Mouse (Mus musculus): Measurements from ENCODE around the gene Cdc34. TPM values are rescaled to one million over a fixed set of nuclear protein-coding genes. Genes with fewer than 3 reads are reported as not detected.

Cdc34 gene
- polyA plus RNA-seq, 1 experiment from 2014 or later: 92.9 TPM

DNA sequence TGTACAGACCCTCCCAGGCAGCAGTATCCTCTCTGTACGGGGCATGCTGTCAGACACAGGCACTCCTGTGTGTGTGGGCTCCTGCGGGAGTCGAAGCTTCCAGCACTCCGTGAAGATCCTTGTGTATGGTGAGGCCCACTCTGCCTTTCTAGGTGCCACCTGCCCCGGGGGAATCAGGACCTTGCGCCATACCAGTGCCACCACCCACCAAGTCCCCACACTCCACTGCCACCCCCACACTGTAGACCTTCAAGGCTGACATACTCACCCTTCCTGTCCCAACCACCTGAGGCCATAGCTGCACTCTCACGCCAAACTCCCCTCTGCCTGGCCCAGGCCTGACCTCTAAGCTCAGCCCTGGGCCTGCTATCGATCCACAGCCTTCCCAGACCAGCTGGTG is 16.9 kb upstream of the Cdc34 start:
- no peak overlapping the region for H3K27ac ChIP-seq (ENCODE audit: low read depth)
- no peak for TF ChIP-seq CTCF (IDR thresholded peaks at IDR 0.05; ENCODE audit: low read depth)
- no peak for ATAC-seq (ENCODE audit: insufficient read depth)
- no peak overlapping the region for H3K4me3 ChIP-seq (ENCODE audit: low read depth, low read length)
- H3K9ac ChIP-seq: no peak overlapping the region
- H3K4me1 ChIP-seq (ENCODE audit: insufficient read depth): peaks cover under 1% of the 10 kb centered on the region
- no peaks in the 10 kb centered on the region for H3K36me3 ChIP-seq (ENCODE audit: insufficient read depth)
- 86% methylated on average over 8 of the region's 8 CpGs for WGBS
- H3K27me3 ChIP-seq (ENCODE audit: insufficient read depth, low read length): no peaks in the 10 kb centered on the region
- no peaks in the 10 kb centered on the region for H3K9me3 ChIP-seq (ENCODE audit: low read depth, low read length)
- DNase-seq: no peak
- H3K4me2 ChIP-seq: no peak overlapping the region

GRCm38 (mm10) chr10:79666493-79666892 is 15.5 kb upstream of the Cdc34 start:
- H3K27ac ChIP-seq (ENCODE audit: low read depth): no peak overlapping the region
- no peaks in the 10 kb centered on the region for H3K27me3 ChIP-seq (ENCODE audit: insufficient read depth, low read length)
- ATAC-seq (ENCODE audit: insufficient read depth) (no peak), DNase-seq (no peak)
- no peaks in the 10 kb centered on the region for H3K9me3 ChIP-seq (ENCODE audit: low read depth, low read length)
- H3K9ac ChIP-seq: no peak overlapping the region
- peaks cover 9% of the 10 kb centered on the region for H3K4me1 ChIP-seq (ENCODE audit: insufficient read depth)
- TF ChIP-seq CTCF (IDR thresholded peaks at IDR 0.05; ENCODE audit: low read depth): no peak
- no peak overlapping the region for H3K4me3 ChIP-seq (ENCODE audit: low read depth, low read length)
- 60% methylated on average over 9 of the region's 9 CpGs for WGBS
- H3K36me3 ChIP-seq (ENCODE audit: insufficient read depth): no peaks in the 10 kb centered on the region
- no peak overlapping the region for H3K4me2 ChIP-seq

DNA sequence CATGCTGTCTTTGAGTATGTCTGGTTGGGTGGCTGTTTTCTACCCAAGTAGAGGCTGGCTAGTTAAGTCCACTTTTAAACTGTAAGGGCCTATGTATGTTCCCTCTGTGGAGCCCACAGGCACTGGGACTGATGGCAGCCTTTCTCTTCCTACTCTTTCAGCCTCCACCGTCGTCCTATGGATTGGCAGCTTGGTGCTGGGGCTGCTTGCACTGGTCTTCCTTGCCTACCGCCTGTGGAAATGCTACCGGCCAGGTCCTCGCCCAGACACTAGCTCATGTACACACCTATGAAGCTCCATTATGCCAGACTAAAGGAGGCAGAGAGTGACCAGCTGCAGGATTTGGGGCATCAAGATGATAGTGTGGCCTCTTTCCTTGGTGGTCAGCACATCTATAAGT is 13.9 kb upstream of the Cdc34 start:
- no peak for TF ChIP-seq CTCF (IDR thresholded peaks at IDR 0.05; ENCODE audit: low read depth)
- no peak for DNase-seq
- Histone ChIP-seq H3K4me1 (ENCODE audit: insufficient read depth) (peaks cover 9% of the 10 kb centered on the region), H3K36me3 (ENCODE audit: insufficient read depth) (no peaks in the 10 kb centered on the region), H3K4me2 (no peak overlapping the region), H3K27ac (ENCODE audit: low read depth) (no peak overlapping the region), H3K4me3 (ENCODE audit: low read depth, low read length) (no peak overlapping the region), H3K9me3 (ENCODE audit: low read depth, low read length) (no peaks in the 10 kb centered on the region), H3K27me3 (ENCODE audit: insufficient read depth, low read length) (no peaks in the 10 kb centered on the region), H3K9ac (no peak overlapping the region)
- 71% methylated on average over 5 of the region's 5 CpGs for WGBS
- ATAC-seq (ENCODE audit: insufficient read depth): no peak

DNA sequence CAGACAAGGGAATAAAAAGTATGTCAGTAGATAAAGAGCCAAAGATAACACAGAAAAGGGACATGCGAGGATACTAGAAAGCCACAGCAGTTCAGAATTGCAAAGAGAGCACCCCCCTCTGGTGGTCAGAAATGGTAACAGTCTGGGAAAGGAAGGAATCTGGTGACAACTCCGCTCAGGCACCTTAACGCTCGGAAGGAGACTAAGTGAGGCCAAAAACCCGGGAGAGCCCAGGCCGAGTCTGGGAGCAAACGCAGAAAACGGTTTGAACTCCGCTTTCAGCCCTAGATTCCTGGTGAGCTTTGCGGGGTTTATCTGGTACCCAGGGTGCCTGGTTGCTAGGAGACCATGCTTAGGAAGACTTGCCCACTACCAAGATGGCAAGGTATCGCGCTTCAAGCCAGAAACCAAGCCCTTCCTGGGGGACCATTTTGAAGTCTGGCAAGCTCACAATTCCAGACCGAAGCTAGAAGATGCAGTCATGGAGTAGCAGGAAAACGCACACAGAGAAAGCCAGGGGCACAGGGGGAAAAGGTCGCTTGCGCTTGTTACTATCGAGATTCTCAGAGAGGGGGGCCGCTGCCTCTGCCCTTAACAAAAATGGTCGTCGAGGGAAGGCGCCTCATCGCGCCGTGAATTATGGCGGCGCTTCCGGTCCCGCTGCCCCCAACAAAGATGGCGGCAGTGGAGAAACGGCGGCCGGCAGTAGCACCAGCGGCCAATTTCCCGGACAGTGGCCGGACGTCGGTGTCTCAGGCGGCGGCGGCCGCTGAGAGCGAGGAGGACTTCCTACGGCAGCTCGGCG is 13.0 kb upstream of the Cdc34 start, which contains the start of gene Tpgs1:
Gene Tpgs1, plus strand, starts transcription at position 599 of the 805 bp plus-strand sequence.
- ATAC-seq (ENCODE audit: insufficient read depth) (peak; percentile 82), DNase-seq (peak; percentile 95)
- peaks cover 9% of the 10 kb centered on the region for H3K4me1 ChIP-seq (ENCODE audit: insufficient read depth)
- peak within 1 kb of the TSS; percentile 97 for H3K4me3 ChIP-seq (ENCODE audit: low read depth, low read length)
- no peaks in the 10 kb centered on the region for H3K36me3 ChIP-seq (ENCODE audit: insufficient read depth)
- peak within 1 kb of the TSS; percentile 93 for H3K27ac ChIP-seq (ENCODE audit: low read depth)
- peak within 1 kb of the TSS; percentile 96 for H3K4me2 ChIP-seq
- H3K9ac ChIP-seq: peak within 1 kb of the TSS; percentile 78
- peak; percentile 88 for TF ChIP-seq CTCF (IDR thresholded peaks at IDR 0.05; ENCODE audit: low read depth)
- no peaks in the 10 kb centered on the region for H3K27me3 ChIP-seq (ENCODE audit: insufficient read depth, low read length)
- no peaks in the 10 kb centered on the region for H3K9me3 ChIP-seq (ENCODE audit: low read depth, low read length)
- WGBS: under 1% methylated on average over 45 of the region's 45 CpGs

- peaks cover 9% of the 10 kb centered on the region for H3K4me1 ChIP-seq (ENCODE audit: insufficient read depth)
- H3K36me3 ChIP-seq (ENCODE audit: insufficient read depth): no peaks in the 10 kb centered on the region
- ATAC-seq (ENCODE audit: insufficient read depth): peak; percentile 62
- H3K9me3 ChIP-seq (ENCODE audit: low read depth, low read length): no peaks in the 10 kb centered on the region
- H3K4me3 ChIP-seq (ENCODE audit: low read depth, low read length): peak overlapping the region; percentile 97
- no peak for TF ChIP-seq CTCF (IDR thresholded peaks at IDR 0.05; ENCODE audit: low read depth)
- peak; percentile 87 for DNase-seq
- H3K9ac ChIP-seq: peak overlapping the region; percentile 78
- under 1% methylated on average over 47 of the region's 47 CpGs for WGBS
- H3K27ac ChIP-seq (ENCODE audit: low read depth): peak overlapping the region; percentile 93
- peak overlapping the region; percentile 96 for H3K4me2 ChIP-seq
- H3K27me3 ChIP-seq (ENCODE audit: insufficient read depth, low read length): no peaks in the 10 kb centered on the region
These were observed 12.4 kb upstream of the Cdc34 start for GRCm38 (mm10) chr10:79669576-79670057.

DNA sequence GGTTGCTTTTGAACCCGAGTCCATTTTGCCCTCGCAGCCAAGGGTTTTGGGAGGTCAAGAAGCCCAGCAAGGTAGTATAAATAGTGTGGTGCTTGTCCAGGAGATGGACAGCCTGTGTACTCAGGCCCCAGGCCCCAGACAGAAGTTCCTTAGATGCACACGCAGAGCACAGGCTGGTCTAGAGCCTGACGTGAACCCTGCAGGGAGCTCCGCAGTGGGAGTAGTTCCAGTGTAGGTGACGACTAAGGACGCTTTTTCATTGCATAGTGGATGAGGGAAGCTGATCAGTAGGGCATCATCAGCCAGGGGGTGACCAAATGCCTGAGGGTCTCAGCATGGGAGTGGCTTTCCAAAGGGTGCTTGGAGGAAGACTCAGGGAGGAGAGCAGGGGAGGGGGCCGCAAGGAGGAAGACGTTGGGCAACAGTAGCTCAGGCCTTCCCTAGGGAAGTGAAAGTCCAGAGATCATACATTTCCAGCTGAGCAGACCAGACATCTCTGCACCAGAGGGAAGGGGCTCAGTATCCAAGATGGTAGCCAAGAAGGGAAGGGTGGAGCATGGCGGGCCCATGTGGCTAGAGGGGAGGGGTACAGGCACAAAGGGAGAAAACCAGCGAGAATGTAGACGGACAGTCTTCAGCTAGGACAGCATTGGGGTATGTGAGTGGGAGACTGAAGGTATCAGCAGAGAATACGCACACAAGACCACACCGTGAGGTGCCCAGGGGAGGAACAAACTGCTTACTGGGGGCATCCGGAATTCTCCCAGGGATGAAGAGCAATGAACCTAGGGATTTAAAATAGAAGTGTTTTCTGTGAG is 11.7 kb upstream of the Cdc34 start:
- WGBS: 33% methylated on average over 15 of the region's 15 CpGs
- no peaks in the 10 kb centered on the region for H3K36me3 ChIP-seq (ENCODE audit: insufficient read depth)
- H3K27ac ChIP-seq (ENCODE audit: low read depth): peak overlapping the region; percentile 93; the same call in 1 of the 2 replicates
- peak; percentile 28; the same call in 1 of the 2 replicates for ATAC-seq (ENCODE audit: insufficient read depth)
- no peak for TF ChIP-seq CTCF (IDR thresholded peaks at IDR 0.05; ENCODE audit: low read depth)
- no peaks in the 10 kb centered on the region for H3K9me3 ChIP-seq (ENCODE audit: low read depth, low read length)
- peaks cover 9% of the 10 kb centered on the region for H3K4me1 ChIP-seq (ENCODE audit: insufficient read depth)
- H3K4me2 ChIP-seq: peak overlapping the region; percentile 96
- no peaks in the 10 kb centered on the region for H3K27me3 ChIP-seq (ENCODE audit: insufficient read depth, low read length)
- H3K4me3 ChIP-seq (ENCODE audit: low read depth, low read length): peak overlapping the region; percentile 97
- no peak for DNase-seq
- peak overlapping the region; percentile 78 for H3K9ac ChIP-seq
